Mouse (Mus musculus) lung, postnatal 0 days (tissue): ENCODE data around the gene Zfp607b. TPM values are rescaled to one million over a fixed set of nuclear protein-coding genes. Genes with fewer than 3 reads are reported as not detected.

ENCODE experiments used
- ATAC-seq: fragments of 200-750 bp; cut with Nextera tagmentation; 2 replicates; pipeline ENCODE4 v1.8.0; 2017; ENCODE audit warnings: moderate library complexity
- DNase-seq: peaks from one replicate; pipeline ENCODE4 v3.0.0-alpha.2; 2016; ENCODE audit warnings: low spot score
- H3K27ac ChIP-seq: fragments of 300-500 bp; sonication (generic); 2 replicates; pipeline ENCODE4 v1.5.1; 2014; ENCODE audit warnings: antibody characterized with exemption, mild to moderate bottlenecking, low read length, mixed read lengths
- H3K27me3 ChIP-seq: fragments of 300-500 bp; sonication (generic); replicated peaks from 2 replicates; pipeline ENCODE4 v1.6.1; 2014; ENCODE audit warnings: low read length, mixed read lengths; ENCODE audit not compliant: insufficient read depth
- H3K36me3 ChIP-seq: fragments of 300-500 bp; sonication (generic); 2 replicates; pipeline ENCODE4 v1.6.1; 2014; ENCODE audit warnings: low read length, mixed read lengths; ENCODE audit not compliant: insufficient read depth
- H3K4me1 ChIP-seq: fragments of 300-500 bp; sonication (generic); 2 replicates; pipeline ENCODE4 v1.6.1; 2014; ENCODE audit warnings: antibody characterized with exemption, low read depth, low read length, mixed read lengths; ENCODE audit not compliant: insufficient read depth
- H3K4me2 ChIP-seq: fragments of 300-500 bp; sonication (generic); replicated peaks from 2 replicates; pipeline ENCODE4 v1.6.1; 2014; ENCODE audit warnings: low read depth, mild to moderate bottlenecking, low read length, moderate library complexity, mixed read lengths
- H3K4me3 ChIP-seq: fragments of 300-500 bp; sonication (generic); 2 replicates; pipeline ENCODE4 v1.5.1; 2014; ENCODE audit warnings: low read depth, low read length
- H3K9ac ChIP-seq: fragments of 300-500 bp; sonication (generic); replicated peaks from 2 replicates; pipeline ENCODE4 v1.6.1; 2014; ENCODE audit warnings: low read depth, mild to moderate bottlenecking
- H3K9me3 ChIP-seq: fragments of 300-500 bp; sonication (generic); 2 replicates; pipeline ENCODE4 v1.6.1; 2016; ENCODE audit warnings: low read length, mixed read lengths
- CTCF ChIP-seq: IDR thresholded peaks from 2 replicates; pipeline ENCODE4 v1.5.1; 2016; ENCODE audit warnings: antibody characterized with exemption, mild to moderate bottlenecking
- EP300 ChIP-seq: IDR thresholded peaks from 2 replicates; pipeline ENCODE4 v1.6.1; 2016; ENCODE audit warnings: antibody characterized with exemption, mild to moderate bottlenecking, control low read depth
- WGBS: fragments of 180-500 bp; shearing (Covaris S2); extraction: QIAGEN DNeasy Blood & Tissue Kit; methylation state at CpG from one replicate; pipeline ENCODE4 v1.1.7; 2014; 5-methylcytosine and 5-hydroxymethylcytosine counted together
- polyA plus RNA-seq: library from polyadenylated mRNA; unstranded; fragments of >200 nt; fragmentation: Nextera tagmentation; extraction: Ambion mirVana; gene quantifications from 2 replicates; pipeline ENCODE4 v1.2.1, GENCODE M21; 2015

Gene Zfp607b
- polyA plus RNA-seq, 1 experiment from 2014 or later: 2.2 TPM

- DNase-seq: no peak
- ATAC-seq: no peak
- WGBS: 58% methylated on average over 14 of the region's 14 CpGs
- TF ChIP-seq CTCF: no peak
- TF ChIP-seq EP300: no peak
- Histone ChIP-seq H3K9me3 (no peaks in the 10 kb centered on the region), H3K4me3 (no peak overlapping the region), H3K36me3 (no peaks in the 10 kb centered on the region), H3K27me3 (peaks cover 14% of the 10 kb centered on the region), H3K4me1 (no peaks in the 10 kb centered on the region), H3K9ac (no peak overlapping the region), H3K27ac (no peak overlapping the region), H3K4me2 (no peak overlapping the region)
These were observed 30.2 kb upstream of the Zfp607b start for GRCm38 (mm10) chr7:27658712-27659663.

- Histone ChIP-seq H3K4me1 (no peaks in the 10 kb centered on the region), H3K36me3 (no peaks in the 10 kb centered on the region), H3K4me2 (no peak overlapping the region), H3K27ac (no peak overlapping the region), H3K9me3 (no peaks in the 10 kb centered on the region), H3K4me3 (no peak overlapping the region), H3K27me3 (0 out of 2 replicates have a peak, but pooled peaks cover 4% of the 10 kb centered on the region), H3K9ac (no peak overlapping the region)
- TF ChIP-seq EP300: no peak
- no peak for TF ChIP-seq CTCF
- no peak for DNase-seq
- WGBS: 94% methylated on average over 4 of the region's 4 CpGs
- ATAC-seq: no peak
These were observed 27.1 kb upstream of the Zfp607b start for GRCm38 (mm10) chr7:27662038-27662437.

- 50% methylated on average over 9 of the region's 9 CpGs for WGBS
- peak overlapping the region; percentile 60 for H3K9ac ChIP-seq
- peak overlapping the region; percentile 100 for H3K4me2 ChIP-seq
- no peaks in the 10 kb centered on the region for H3K9me3 ChIP-seq
- no peak for ATAC-seq
- H3K27me3 ChIP-seq: no peaks in the 10 kb centered on the region
- H3K4me1 ChIP-seq: peaks cover 13% of the 10 kb centered on the region
- H3K27ac ChIP-seq: no peak overlapping the region
- no peaks in the 10 kb centered on the region for H3K36me3 ChIP-seq
- DNase-seq: no peak
- H3K4me3 ChIP-seq: peak overlapping the region; percentile 93
- TF ChIP-seq CTCF (peak; percentile 35), EP300 (no peak)
These were observed 16.0 kb upstream of the Zfp607b start for GRCm38 (mm10) chr7:27673064-27673574.

GRCm38 (mm10) chr7:27673575-27674131 lies 15.5 kb upstream of the Zfp607b start:
- Histone ChIP-seq H3K4me3 (peak overlapping the region; percentile 93), H3K9ac (peak overlapping the region; percentile 60), H3K4me1 (peaks cover 13% of the 10 kb centered on the region), H3K9me3 (no peaks in the 10 kb centered on the region), H3K27me3 (no peaks in the 10 kb centered on the region), H3K4me2 (peak overlapping the region; percentile 100), H3K36me3 (no peaks in the 10 kb centered on the region), H3K27ac (no peak overlapping the region)
- 2% methylated on average over 40 of the region's 52 CpGs for WGBS
- DNase-seq: no peak
- no peak for ATAC-seq
- TF ChIP-seq EP300 (no peak), CTCF (no peak)

- TF ChIP-seq EP300 (no peak), CTCF (no peak)
- peak overlapping the region; percentile 93 for H3K4me3 ChIP-seq
- H3K9me3 ChIP-seq: no peaks in the 10 kb centered on the region
- H3K9ac ChIP-seq: peak overlapping the region; percentile 60
- H3K36me3 ChIP-seq: no peaks in the 10 kb centered on the region
- H3K4me1 ChIP-seq: peaks cover 13% of the 10 kb centered on the region
- peak overlapping the region; percentile 100 for H3K4me2 ChIP-seq
- no peaks in the 10 kb centered on the region for H3K27me3 ChIP-seq
- no peak overlapping the region for H3K27ac ChIP-seq
- 5% methylated on average over 29 of the region's 38 CpGs for WGBS
- DNase-seq (no peak), ATAC-seq (peak; percentile 65)
These were observed 15.0 kb upstream of the Zfp607b start for GRCm38 (mm10) chr7:27674195-27674521.

- H3K36me3 ChIP-seq: no peaks in the 10 kb centered on the region
- peaks cover 13% of the 10 kb centered on the region for H3K4me1 ChIP-seq
- no peaks in the 10 kb centered on the region for H3K9me3 ChIP-seq
- peak within 1 kb of the TSS; percentile 100 for H3K4me2 ChIP-seq
- peak; percentile 94 for DNase-seq
- peak within 1 kb of the TSS; percentile 93 for H3K4me3 ChIP-seq
- H3K27me3 ChIP-seq: no peaks in the 10 kb centered on the region
- ATAC-seq: peak; percentile 98
- H3K9ac ChIP-seq: peak within 1 kb of the TSS; percentile 60
- under 1% methylated on average over 31 of the region's 31 CpGs for WGBS
- H3K27ac ChIP-seq: peak within 1 kb of the TSS; percentile 57; the same call in 1 of the 2 replicates
- peak; percentile 23 for TF ChIP-seq CTCF
- TF ChIP-seq EP300: no peak
These were observed 14.5 kb upstream of the Zfp607b start, which contains the start of gene Map3k10 for GRCm38 (mm10) chr7:27674522-27675221. TSS of gene Map3k10 (minus strand) at chr7:27674598.
